Mouse (Mus musculus) hindbrain, embryonic 12.5 days (tissue): ENCODE results near the gene Wwp2. TPM values are rescaled to one million over a fixed set of nuclear protein-coding genes. Genes with fewer than 3 reads are reported as not detected.

ENCODE experiments used
- ATAC-seq: fragments of 200-750 bp; cut with Nextera tagmentation; 2 replicates; pipeline ENCODE4 v1.8.0; 2017; ENCODE audit warnings: moderate TSS enrichment; ENCODE audit not compliant: low FRiP score
- H3K27ac ChIP-seq: fragments of 300-500 bp; sonication (generic); 2 replicates; pipeline ENCODE4 v1.5.1; 2016; ENCODE audit warnings: mild to moderate bottlenecking
- H3K27me3 ChIP-seq: fragments of 300-500 bp; sonication (generic); 2 replicates; pipeline ENCODE4 v1.6.1; 2016; ENCODE audit warnings: mild to moderate bottlenecking
- H3K36me3 ChIP-seq: fragments of 300-500 bp; sonication (generic); 2 replicates; pipeline ENCODE4 v1.6.1; 2016; ENCODE audit warnings: mild to moderate bottlenecking
- H3K4me1 ChIP-seq: fragments of 300-500 bp; sonication (generic); 2 replicates; pipeline ENCODE4 v1.6.1; 2016
- H3K4me2 ChIP-seq: fragments of 300-500 bp; sonication (generic); replicated peaks from 2 replicates; pipeline ENCODE4 v1.6.1; 2016; ENCODE audit warnings: mild to moderate bottlenecking
- H3K4me3 ChIP-seq: fragments of 300-500 bp; sonication (generic); 2 replicates; pipeline ENCODE4 v1.5.1; 2016; ENCODE audit warnings: mild to moderate bottlenecking
- H3K9ac ChIP-seq: fragments of 300-500 bp; sonication (generic); 2 replicates; pipeline ENCODE4 v1.6.1; 2016; ENCODE audit warnings: mild to moderate bottlenecking, moderate library complexity
- H3K9me3 ChIP-seq: fragments of 300-500 bp; sonication (generic); replicated peaks from 2 replicates; pipeline ENCODE4 v1.6.1; 2016; ENCODE audit warnings: mild to moderate bottlenecking
- WGBS: fragments of 180-500 bp; shearing (Covaris S2); methylation state at CpG from one replicate; pipeline ENCODE4 v1.1.7; 2016; 5-methylcytosine and 5-hydroxymethylcytosine counted together
- polyA plus RNA-seq: library from polyadenylated mRNA; unstranded; fragments of >200 nt; fragmentation: Nextera tagmentation; extraction: Ambion mirVana; gene quantifications from 2 replicates; pipeline ENCODE4 v1.2.1, GENCODE M21; 2016

Gene Wwp2
- polyA plus RNA-seq, 1 experiment from 2014 or later = 109 TPM

- Histone ChIP-seq H3K4me2 (no peak overlapping the region), H3K27ac (no peak overlapping the region), H3K4me1 (peaks cover 3% of the 10 kb centered on the region; the same call in 1 of the 2 replicates), H3K27me3 (no peaks in the 10 kb centered on the region), H3K9ac (no peak overlapping the region), H3K36me3 (peaks cover 50% of the 10 kb centered on the region), H3K4me3 (no peak overlapping the region), H3K9me3 (no peaks in the 10 kb centered on the region)
- WGBS = 87% methylated on average over 4 of the region's 4 CpGs
- ATAC-seq = no peak
Measured at GRCm38 (mm10) chr8:107577640-107578039, 141.5 kb downstream of the Wwp2 start.

GRCm38 (mm10) chr8:107578132-107578531 lies 142.0 kb downstream of the Wwp2 start:
- 90% methylated on average over 8 of the region's 8 CpGs for WGBS
- H3K27ac ChIP-seq = no peak overlapping the region
- H3K4me3 ChIP-seq = no peak overlapping the region
- H3K36me3 ChIP-seq = peaks cover 55% of the 10 kb centered on the region
- no peaks in the 10 kb centered on the region for H3K9me3 ChIP-seq
- H3K4me1 ChIP-seq = peaks cover 3% of the 10 kb centered on the region; the same call in 1 of the 2 replicates
- ATAC-seq = no peak
- H3K4me2 ChIP-seq = no peak overlapping the region
- no peaks in the 10 kb centered on the region for H3K27me3 ChIP-seq
- no peak overlapping the region for H3K9ac ChIP-seq

- peaks cover 3% of the 10 kb centered on the region; the same call in 1 of the 2 replicates for H3K4me1 ChIP-seq
- no peaks in the 10 kb centered on the region for H3K27me3 ChIP-seq
- H3K9me3 ChIP-seq = no peaks in the 10 kb centered on the region
- H3K27ac ChIP-seq = no peak overlapping the region
- no peak overlapping the region for H3K4me3 ChIP-seq
- H3K36me3 ChIP-seq = peaks cover 59% of the 10 kb centered on the region
- H3K4me2 ChIP-seq = no peak overlapping the region
- no peak for ATAC-seq
- no peak overlapping the region for H3K9ac ChIP-seq
- WGBS = 91% methylated on average over 8 of the region's 8 CpGs
Measured at GRCm38 (mm10) chr8:107578541-107578940, 142.4 kb downstream of the Wwp2 start.

GRCm38 (mm10) chr8:107580879-107581278 lies 144.7 kb downstream of the Wwp2 start:
- Histone ChIP-seq H3K9me3 (no peaks in the 10 kb centered on the region), H3K27ac (no peak overlapping the region), H3K4me3 (no peak overlapping the region), H3K4me1 (peaks cover 3% of the 10 kb centered on the region; the same call in 1 of the 2 replicates), H3K4me2 (no peak overlapping the region), H3K9ac (no peak overlapping the region), H3K36me3 (peaks cover 82% of the 10 kb centered on the region), H3K27me3 (no peaks in the 10 kb centered on the region)
- 94% methylated on average over 13 of the region's 13 CpGs for WGBS
- ATAC-seq = no peak

- H3K9ac ChIP-seq = no peak overlapping the region
- H3K4me1 ChIP-seq = peaks cover 4% of the 10 kb centered on the region
- WGBS = 94% methylated on average over 4 of the region's 4 CpGs
- H3K27ac ChIP-seq = no peak overlapping the region
- H3K27me3 ChIP-seq = no peaks in the 10 kb centered on the region
- peaks cover 85% of the 10 kb centered on the region for H3K36me3 ChIP-seq
- no peaks in the 10 kb centered on the region for H3K9me3 ChIP-seq
- H3K4me2 ChIP-seq = no peak overlapping the region
- ATAC-seq = no peak
- no peak overlapping the region for H3K4me3 ChIP-seq
Measured at GRCm38 (mm10) chr8:107581536-107581935, 145.4 kb downstream of the Wwp2 start.

- H3K27ac ChIP-seq = no peak overlapping the region
- no peak overlapping the region for H3K4me2 ChIP-seq
- no peaks in the 10 kb centered on the region for H3K27me3 ChIP-seq
- peaks cover 8% of the 10 kb centered on the region for H3K4me1 ChIP-seq
- H3K9ac ChIP-seq = no peak overlapping the region
- peaks cover 85% of the 10 kb centered on the region for H3K36me3 ChIP-seq
- 95% methylated on average over 11 of the region's 11 CpGs for WGBS
- no peak overlapping the region for H3K4me3 ChIP-seq
- no peak for ATAC-seq
- H3K9me3 ChIP-seq = no peaks in the 10 kb centered on the region
Measured at GRCm38 (mm10) chr8:107582136-107582535, 146.0 kb downstream of the Wwp2 start.

GRCm38 (mm10) chr8:107587429-107587994 lies 151.3 kb downstream of the Wwp2 start:
- ATAC-seq = 0 out of 2 replicates have a peak, but pooled peaks have one; percentile 21
- no peaks in the 10 kb centered on the region for H3K9me3 ChIP-seq
- peak overlapping the region; percentile 93 for H3K4me3 ChIP-seq
- H3K4me2 ChIP-seq = peak overlapping the region; percentile 81
- peak overlapping the region; percentile 90 for H3K27ac ChIP-seq
- H3K9ac ChIP-seq = peak overlapping the region; percentile 95
- WGBS = 2% methylated on average over 17 of the region's 17 CpGs
- H3K27me3 ChIP-seq = no peaks in the 10 kb centered on the region
- peaks cover 11% of the 10 kb centered on the region for H3K4me1 ChIP-seq
- H3K36me3 ChIP-seq = peaks cover 37% of the 10 kb centered on the region

GRCm38 (mm10) chr8:107587995-107588780 lies 152.0 kb downstream of the Wwp2 start, which contains the start of gene Psmd7:
Gene Psmd7, minus strand, starts transcription at chr8:107588464.
- Histone ChIP-seq H3K27ac (peak within 1 kb of the TSS; percentile 90), H3K4me1 (peaks cover 11% of the 10 kb centered on the region), H3K4me3 (peak within 1 kb of the TSS; percentile 93), H3K4me2 (peak within 1 kb of the TSS; percentile 81), H3K27me3 (no peaks in the 10 kb centered on the region), H3K36me3 (peaks cover 30% of the 10 kb centered on the region), H3K9me3 (no peaks in the 10 kb centered on the region), H3K9ac (peak within 1 kb of the TSS; percentile 95)
- 2% methylated on average over 64 of the region's 65 CpGs for WGBS
- ATAC-seq = peak; percentile 96

- no peaks in the 10 kb centered on the region for H3K36me3 ChIP-seq
- H3K4me3 ChIP-seq = no peak overlapping the region
- no peaks in the 10 kb centered on the region for H3K4me1 ChIP-seq
- H3K27ac ChIP-seq = no peak overlapping the region
- no peak for ATAC-seq
- no peaks in the 10 kb centered on the region for H3K27me3 ChIP-seq
- WGBS = 81% methylated on average over 6 of the region's 6 CpGs
- H3K4me2 ChIP-seq = no peak overlapping the region
- no peaks in the 10 kb centered on the region for H3K9me3 ChIP-seq
- no peak overlapping the region for H3K9ac ChIP-seq
Measured at GRCm38 (mm10) chr8:107593967-107594729, 158.0 kb downstream of the Wwp2 start.

- no peak for ATAC-seq
Measured at GRCm38 (mm10) chr8:107594817-107595216, 158.7 kb downstream of the Wwp2 start.

GRCm38 (mm10) chr8:107597731-107598130 lies 161.6 kb downstream of the Wwp2 start:
- H3K9me3 ChIP-seq = no peaks in the 10 kb centered on the region
- H3K4me2 ChIP-seq = no peak overlapping the region
- ATAC-seq = no peak
- H3K9ac ChIP-seq = no peak overlapping the region
- H3K4me1 ChIP-seq = no peaks in the 10 kb centered on the region
- 75% methylated on average over 1 of the region's 1 CpGs for WGBS
- no peak overlapping the region for H3K4me3 ChIP-seq
- no peak overlapping the region for H3K27ac ChIP-seq
- no peaks in the 10 kb centered on the region for H3K36me3 ChIP-seq
- no peaks in the 10 kb centered on the region for H3K27me3 ChIP-seq

More at GRCm38 (mm10) chr8:107594817-107595216, 158.7 kb downstream of the Wwp2 start:
- Histone ChIP-seq H3K9me3 (no peaks in the 10 kb centered on the region), H3K4me2 (no peak overlapping the region), H3K36me3 (no peaks in the 10 kb centered on the region), H3K27me3 (no peaks in the 10 kb centered on the region), H3K9ac (no peak overlapping the region), H3K27ac (no peak overlapping the region), H3K4me3 (no peak overlapping the region), H3K4me1 (no peaks in the 10 kb centered on the region)
- 68% methylated on average over 6 of the region's 6 CpGs for WGBS

GRCm38 (mm10) chr8:107599691-107600090 lies 163.5 kb downstream of the Wwp2 start:
- WGBS = 82% methylated on average over 9 of the region's 9 CpGs
- H3K27ac ChIP-seq = no peak overlapping the region
- ATAC-seq = no peak

More at GRCm38 (mm10) chr8:107599691-107600090, 163.5 kb downstream of the Wwp2 start:
- H3K4me3 ChIP-seq = no peak overlapping the region
- no peaks in the 10 kb centered on the region for H3K27me3 ChIP-seq
- H3K9ac ChIP-seq = no peak overlapping the region
- no peaks in the 10 kb centered on the region for H3K9me3 ChIP-seq
- no peaks in the 10 kb centered on the region for H3K36me3 ChIP-seq
- H3K4me1 ChIP-seq = no peaks in the 10 kb centered on the region
- no peak overlapping the region for H3K4me2 ChIP-seq
